Mouse (Mus musculus) thymus, postnatal 14 days (tissue): ENCODE measurements around the gene Poc1b.
"Not testable (repeated sequence)": the region's sequence is repeated elsewhere in the genome, so short reads cannot be mapped to it uniquely, and the experiment has no call there.

Experiments used
- DNase-seq: peaks from one replicate; pipeline ENCODE4 v3.0.0; 2021

Poc1b gene

GRCm38 (mm10) chr10:99197607-99198305 is 90.9 kb downstream of the Poc1b start:
- DNase-seq = peak; percentile 63

- DNase-seq = no peak
Observed at GRCm38 (mm10) chr10:99198946-99199345, 92.1 kb downstream of the Poc1b start.

GRCm38 (mm10) chr10:99200944-99201343 is 94.1 kb downstream of the Poc1b start:
- no peak for DNase-seq

- DNase-seq = no peak
Observed at GRCm38 (mm10) chr10:99201786-99202185, 95.0 kb downstream of the Poc1b start.

GRCm38 (mm10) chr10:99202363-99202762 is 95.5 kb downstream of the Poc1b start:
- DNase-seq = no peak

- no peak for DNase-seq
Observed at GRCm38 (mm10) chr10:99203163-99203562, 96.3 kb downstream of the Poc1b start.

- no peak for DNase-seq
Observed at GRCm38 (mm10) chr10:99203577-99204487, 97.0 kb downstream of the Poc1b start.

GRCm38 (mm10) chr10:99204553-99204952 is 97.7 kb downstream of the Poc1b start:
- peak; percentile 70 for DNase-seq

- DNase-seq = no peak
Observed at GRCm38 (mm10) chr10:99207121-99207520, 100.3 kb downstream of the Poc1b start.

- peak; percentile 36 for DNase-seq
Observed at GRCm38 (mm10) chr10:99209146-99209800, 102.4 kb downstream of the Poc1b start.

- DNase-seq = no peak
Observed at GRCm38 (mm10) chr10:99211021-99211420, 104.2 kb downstream of the Poc1b start.

- no peak for DNase-seq
Observed at GRCm38 (mm10) chr10:99211503-99212265, 104.8 kb downstream of the Poc1b start.

GRCm38 (mm10) chr10:99214421-99215299 is 107.8 kb downstream of the Poc1b start:
- no peak for DNase-seq

GRCm38 (mm10) chr10:99216570-99216969 is 109.7 kb downstream of the Poc1b start:
- not testable (repeated sequence) for DNase-seq

- no peak for DNase-seq
Observed at GRCm38 (mm10) chr10:99221540-99221939, 114.7 kb downstream of the Poc1b start.

- no peak for DNase-seq
Observed at GRCm38 (mm10) chr10:99222726-99223125, 115.9 kb downstream of the Poc1b start.

- DNase-seq = no peak
Observed at GRCm38 (mm10) chr10:99224218-99224617, 117.4 kb downstream of the Poc1b start.

GRCm38 (mm10) chr10:99226782-99227181 is 119.9 kb downstream of the Poc1b start:
- DNase-seq = no peak

GRCm38 (mm10) chr10:99227968-99228864 is 121.4 kb downstream of the Poc1b start:
- DNase-seq = peak; percentile 55

- peak; percentile 44 for DNase-seq
Observed at GRCm38 (mm10) chr10:99229031-99229684, 122.3 kb downstream of the Poc1b start.
